Mouse (Mus musculus): Measurements from ENCODE around the gene Coa3. TPM values are rescaled to one million over a fixed set of nuclear protein-coding genes. Genes with fewer than 3 reads are reported as not detected.

The Coa3 gene
- total RNA-seq, 1 experiment, result 139 TPM

GRCm38 (mm10) chr11:101291231-101291630 is 12.3 kb upstream of the Coa3 start:
- no peaks in the 10 kb centered on the region for H3K4me1 ChIP-seq (ENCODE audit: control insufficient read depth in 2 of 2, insufficient read depth in 2 of 2, low read length in 2 of 2, poor library complexity in 1 of 2)
- H3K9me3 ChIP-seq (ENCODE audit: control insufficient read depth, insufficient read depth, low read depth, low read length), result no peaks in the 10 kb centered on the region
- H3K36me3 ChIP-seq (ENCODE audit: control insufficient read depth, insufficient read depth, low read length, poor library complexity, severe bottlenecking), result peaks cover 38% of the 10 kb centered on the region
- no peak overlapping the region for H3K27ac ChIP-seq (ENCODE audit: insufficient read depth, low read depth, low read length, poor library complexity, severe bottlenecking)
- no peak for DNase-seq (ENCODE audit: low read depth, low spot score)
- H3K9ac ChIP-seq (ENCODE audit: insufficient read depth, low read depth, low read length, poor library complexity, severe bottlenecking), result no peak overlapping the region
- TF ChIP-seq HCFC1 (IDR thresholded peaks at IDR 0.05; ENCODE audit: borderline replicate concordance, insufficient read depth, low read length), result no peak
- no peak for TF ChIP-seq ZNF384 (IDR thresholded peaks at IDR 0.05; ENCODE audit: low read depth, low read length)
- TF ChIP-seq ZC3H11A (IDR thresholded peaks at IDR 0.05; ENCODE audit: borderline replicate concordance, low read depth, low read length), result no peak
- TF ChIP-seq MAFK (IDR thresholded peaks at IDR 0.05; ENCODE audit: insufficient read depth, low read depth, low read length), result no peak
- TF ChIP-seq CHD2 (IDR thresholded peaks at IDR 0.05; ENCODE audit: low read depth, low read length), result no peak
- in situ Hi-C loops (cut with MboI; ENCODE audit: low sequenced_read_pairs in 2 of 2, unreplicated experiment in 2 of 2), result no loop called here
- no peak overlapping the region for H3K4me3 ChIP-seq (ENCODE audit: insufficient read depth in 1 of 2, low read depth in 1 of 2, low read length in 2 of 2, poor library complexity in 1 of 2, severe bottlenecking in 1 of 2)

GRCm38 (mm10) chr11:101287306-101287705 is 8.4 kb upstream of the Coa3 start:
- H3K4me1 ChIP-seq (ENCODE audit: control insufficient read depth in 2 of 2, insufficient read depth in 2 of 2, low read length in 2 of 2, poor library complexity in 1 of 2), result no peaks in the 10 kb centered on the region
- H3K9ac ChIP-seq (ENCODE audit: insufficient read depth, low read depth, low read length, poor library complexity, severe bottlenecking), result no peak overlapping the region
- TF ChIP-seq CHD2 (IDR thresholded peaks at IDR 0.05; ENCODE audit: low read depth, low read length) (no peak), MAFK (IDR thresholded peaks at IDR 0.05; ENCODE audit: insufficient read depth, low read depth, low read length) (no peak), HCFC1 (IDR thresholded peaks at IDR 0.05; ENCODE audit: borderline replicate concordance, insufficient read depth, low read length) (no peak), ZNF384 (IDR thresholded peaks at IDR 0.05; ENCODE audit: low read depth, low read length) (no peak), ZC3H11A (IDR thresholded peaks at IDR 0.05; ENCODE audit: borderline replicate concordance, low read depth, low read length) (no peak)
- no peak overlapping the region for H3K27ac ChIP-seq (ENCODE audit: insufficient read depth, low read depth, low read length, poor library complexity, severe bottlenecking)
- in situ Hi-C loops (cut with MboI; ENCODE audit: low sequenced_read_pairs in 2 of 2, unreplicated experiment in 2 of 2), result no loop called here
- no peak for DNase-seq (ENCODE audit: low read depth, low spot score)
- no peak overlapping the region for H3K4me3 ChIP-seq (ENCODE audit: insufficient read depth in 1 of 2, low read depth in 1 of 2, low read length in 2 of 2, poor library complexity in 1 of 2, severe bottlenecking in 1 of 2)
- no peaks in the 10 kb centered on the region for H3K9me3 ChIP-seq (ENCODE audit: control insufficient read depth, insufficient read depth, low read depth, low read length)
- peaks cover 18% of the 10 kb centered on the region for H3K36me3 ChIP-seq (ENCODE audit: control insufficient read depth, insufficient read depth, low read length, poor library complexity, severe bottlenecking)

- in situ Hi-C loops (cut with MboI; ENCODE audit: low sequenced_read_pairs in 2 of 2, unreplicated experiment in 2 of 2), result no loop called here
- Histone ChIP-seq H3K4me1 (ENCODE audit: control insufficient read depth in 2 of 2, insufficient read depth in 2 of 2, low read length in 2 of 2, poor library complexity in 1 of 2) (peaks cover 0 to 2% of the 10 kb centered on the region in 2 experiments; a peak in 2 of 4 replicates), H3K9me3 (ENCODE audit: control insufficient read depth, insufficient read depth, low read depth, low read length) (no peaks in the 10 kb centered on the region), H3K36me3 (ENCODE audit: control insufficient read depth, insufficient read depth, low read length, poor library complexity, severe bottlenecking) (peaks cover 5% of the 10 kb centered on the region), H3K4me3 (ENCODE audit: insufficient read depth in 1 of 2, low read depth in 1 of 2, low read length in 2 of 2, poor library complexity in 1 of 2, severe bottlenecking in 1 of 2) (no peak overlapping the region), H3K9ac (ENCODE audit: insufficient read depth, low read depth, low read length, poor library complexity, severe bottlenecking) (no peak overlapping the region), H3K27ac (ENCODE audit: insufficient read depth, low read depth, low read length, poor library complexity, severe bottlenecking) (no peak overlapping the region)
- no peak for DNase-seq (ENCODE audit: low read depth, low spot score)
- no peak for TF ChIP-seq HCFC1 (IDR thresholded peaks at IDR 0.05; ENCODE audit: borderline replicate concordance, insufficient read depth, low read length)
- TF ChIP-seq MAFK (IDR thresholded peaks at IDR 0.05; ENCODE audit: insufficient read depth, low read depth, low read length), result no peak
- no peak for TF ChIP-seq ZC3H11A (IDR thresholded peaks at IDR 0.05; ENCODE audit: borderline replicate concordance, low read depth, low read length)
- TF ChIP-seq CHD2 (IDR thresholded peaks at IDR 0.05; ENCODE audit: low read depth, low read length), result no peak
- no peak for TF ChIP-seq ZNF384 (IDR thresholded peaks at IDR 0.05; ENCODE audit: low read depth, low read length)
Observed at GRCm38 (mm10) chr11:101283805-101284204, 4.9 kb upstream of the Coa3 start.

- no peak overlapping the region for H3K9ac ChIP-seq (ENCODE audit: insufficient read depth, low read depth, low read length, poor library complexity, severe bottlenecking)
- DNase-seq (ENCODE audit: low read depth, low spot score), result no peak
- TF ChIP-seq ZC3H11A (IDR thresholded peaks at IDR 0.05; ENCODE audit: borderline replicate concordance, low read depth, low read length), result no peak
- TF ChIP-seq HCFC1 (IDR thresholded peaks at IDR 0.05; ENCODE audit: borderline replicate concordance, insufficient read depth, low read length), result no peak
- TF ChIP-seq ZNF384 (IDR thresholded peaks at IDR 0.05; ENCODE audit: low read depth, low read length), result no peak
- no peak for TF ChIP-seq MAFK (IDR thresholded peaks at IDR 0.05; ENCODE audit: insufficient read depth, low read depth, low read length)
- TF ChIP-seq CHD2 (IDR thresholded peaks at IDR 0.05; ENCODE audit: low read depth, low read length), result no peak
- H3K9me3 ChIP-seq (ENCODE audit: control insufficient read depth, insufficient read depth, low read depth, low read length), result no peaks in the 10 kb centered on the region
- H3K4me1 ChIP-seq (ENCODE audit: control insufficient read depth in 2 of 2, insufficient read depth in 2 of 2, low read length in 2 of 2, poor library complexity in 1 of 2), result peaks cover 0 to 4% of the 10 kb centered on the region in 2 experiments; a peak in 2 of 4 replicates
- peaks cover 2% of the 10 kb centered on the region; the same call in 1 of the 2 replicates for H3K36me3 ChIP-seq (ENCODE audit: control insufficient read depth, insufficient read depth, low read length, poor library complexity, severe bottlenecking)
- H3K27ac ChIP-seq (ENCODE audit: insufficient read depth, low read depth, low read length, poor library complexity, severe bottlenecking), result no peak overlapping the region
- in situ Hi-C loops (cut with MboI; ENCODE audit: low sequenced_read_pairs in 2 of 2, unreplicated experiment in 2 of 2), result no loop called here
- no peak overlapping the region for H3K4me3 ChIP-seq (ENCODE audit: insufficient read depth in 1 of 2, low read depth in 1 of 2, low read length in 2 of 2, poor library complexity in 1 of 2, severe bottlenecking in 1 of 2)
Observed at GRCm38 (mm10) chr11:101282896-101283295, 4.0 kb upstream of the Coa3 start.

- peaks cover 0 to 12% of the 10 kb centered on the region in 2 experiments; a peak in 3 of 4 replicates for H3K4me1 ChIP-seq (ENCODE audit: control insufficient read depth in 2 of 2, insufficient read depth in 2 of 2, low read length in 2 of 2, poor library complexity in 1 of 2)
- DNase-seq (ENCODE audit: low read depth, low spot score), result no peak
- no peak overlapping the region for H3K27ac ChIP-seq (ENCODE audit: insufficient read depth, low read depth, low read length, poor library complexity, severe bottlenecking)
- TF ChIP-seq ZC3H11A (IDR thresholded peaks at IDR 0.05; ENCODE audit: borderline replicate concordance, low read depth, low read length), result no peak
- no peak for TF ChIP-seq HCFC1 (IDR thresholded peaks at IDR 0.05; ENCODE audit: borderline replicate concordance, insufficient read depth, low read length)
- no peak for TF ChIP-seq MAFK (IDR thresholded peaks at IDR 0.05; ENCODE audit: insufficient read depth, low read depth, low read length)
- H3K9me3 ChIP-seq (ENCODE audit: control insufficient read depth, insufficient read depth, low read depth, low read length), result no peaks in the 10 kb centered on the region
- no peak overlapping the region for H3K4me3 ChIP-seq (ENCODE audit: insufficient read depth in 1 of 2, low read depth in 1 of 2, low read length in 2 of 2, poor library complexity in 1 of 2, severe bottlenecking in 1 of 2)
- H3K9ac ChIP-seq (ENCODE audit: insufficient read depth, low read depth, low read length, poor library complexity, severe bottlenecking), result no peak overlapping the region
- in situ Hi-C loops (cut with MboI; ENCODE audit: low sequenced_read_pairs in 2 of 2, unreplicated experiment in 2 of 2), result no loop called here
- H3K36me3 ChIP-seq (ENCODE audit: control insufficient read depth, insufficient read depth, low read length, poor library complexity, severe bottlenecking), result no peaks in the 10 kb centered on the region; the same call in 1 of the 2 replicates
Observed at GRCm38 (mm10) chr11:101280837-101281236, 1.9 kb upstream of the Coa3 start.
